Mouse (Mus musculus) left cerebral cortex, postnatal 4 days (tissue): ENCODE results near the gene Alg1. TPM values are rescaled to one million over a fixed set of nuclear protein-coding genes. Genes with fewer than 3 reads are reported as not detected.
A peak's percentile ranks its signal among the peaks of the same experiment; 100 is the strongest.
"Not testable (repeated sequence)": the region's sequence is repeated elsewhere in the genome, so short reads cannot be mapped to it uniquely, and the experiment has no call there.

Experiments
- DNase-seq: peaks from one replicate; pipeline ENCODE4 v3.0.0-alpha.2; 2022
- intact Hi-C: fragments of 180-260 bp; cut with DNase I; formaldehyde crosslinking; loops from one replicate; pipeline ENCODE4 v1.15.1; 2025
- total RNA-seq, 2 experiments: library from RNA; stranded (reverse); gene quantifications; 2 replicates each; pipeline ENCODE4 v1.2.3; 2021

Alg1 gene
- total RNA-seq, 2 experiments from 2014 or later = 29.9 to 30.8 TPM

GRCm38 (mm10) chr16:5228103-5228502 is 5.3 kb upstream of the Alg1 start:
- intact Hi-C loops, DNase-seq: not testable (repeated sequence)

GRCm38 (mm10) chr16:5232982-5233381 is 439 bp upstream of the Alg1 start:
- intact Hi-C loops = no loop called here
- DNase-seq = no peak

- intact Hi-C loops = no loop called here
- DNase-seq = no peak
Measured at GRCm38 (mm10) chr16:5242355-5242754, 8.9 kb downstream of the Alg1 start.

GRCm38 (mm10) chr16:5242882-5243281 is 9.5 kb downstream of the Alg1 start:
- intact Hi-C loops = no loop called here
- no peak for DNase-seq

GRCm38 (mm10) chr16:5244411-5244810 is 11.0 kb downstream of the Alg1 start:
- intact Hi-C loops = no loop called here
- DNase-seq = peak; percentile 51

GRCm38 (mm10) chr16:5250891-5251290 is 17.5 kb downstream of the Alg1 start:
- intact Hi-C loops = no loop called here

GRCm38 (mm10) chr16:5252260-5252659 is 18.8 kb downstream of the Alg1 start:
- intact Hi-C loops = no loop called here
- no peak for DNase-seq

More at GRCm38 (mm10) chr16:5250891-5251290, 17.5 kb downstream of the Alg1 start:
- DNase-seq = no peak

GRCm38 (mm10) chr16:5254346-5255025 is 21.1 kb downstream of the Alg1 start:
- peak; percentile 72 for DNase-seq
- intact Hi-C loops = no loop called here

GRCm38 (mm10) chr16:5255081-5255740 is 21.8 kb downstream of the Alg1 start:
- intact Hi-C loops = no loop called here
- no peak for DNase-seq

GRCm38 (mm10) chr16:5255779-5256496 is 22.5 kb downstream of the Alg1 start, which contains the start of gene Eef2kmt:
Eef2kmt (minus strand) TSS chr16:5255983.
- intact Hi-C loops = no loop called here
- peak; percentile 99 for DNase-seq

- no peak for DNase-seq
- intact Hi-C loops = no loop called here
Measured at GRCm38 (mm10) chr16:5263156-5263555, 29.7 kb downstream of the Alg1 start.

GRCm38 (mm10) chr16:5263926-5264325 is 30.5 kb downstream of the Alg1 start:
- no peak for DNase-seq
- intact Hi-C loops = no loop called here

GRCm38 (mm10) chr16:5271411-5272035 is 38.1 kb downstream of the Alg1 start:
- intact Hi-C loops = no loop called here
- no peak for DNase-seq

GRCm38 (mm10) chr16:5272371-5272770 is 39.0 kb downstream of the Alg1 start:
- DNase-seq = no peak
- intact Hi-C loops = no loop called here

- intact Hi-C loops = no loop called here
- no peak for DNase-seq
Measured at GRCm38 (mm10) chr16:5279571-5280222, 46.3 kb downstream of the Alg1 start.

- no peak for DNase-seq
- intact Hi-C loops = no loop called here
Measured at GRCm38 (mm10) chr16:5282686-5283085, 49.3 kb downstream of the Alg1 start.

GRCm38 (mm10) chr16:5285376-5285775 is 52.0 kb downstream of the Alg1 start:
- DNase-seq = no peak
- intact Hi-C loops = no loop called here
